28 mouse cellular contexts compared by ENCODE assay signal in the genomic region with DNA sequence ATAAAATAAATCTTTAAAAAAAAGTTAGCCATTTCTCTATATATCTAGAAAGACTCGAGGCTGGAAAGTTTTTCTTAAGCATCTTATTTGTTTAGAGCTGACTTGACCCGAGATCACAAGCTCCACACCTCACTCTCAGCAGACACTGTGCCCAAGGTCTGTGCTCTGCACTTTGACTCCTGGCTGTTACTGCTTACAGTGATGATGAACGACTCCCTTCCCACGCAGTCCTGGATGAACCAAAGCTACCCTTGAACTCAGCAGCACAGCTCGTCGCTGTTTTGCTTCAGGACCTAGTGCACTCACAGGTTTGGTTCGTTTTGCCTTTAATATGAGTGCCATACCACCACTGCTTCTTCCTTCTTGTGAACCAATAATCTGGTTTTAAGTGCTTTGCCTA. TPM values are rescaled to one million over a fixed set of nuclear protein-coding genes. Genes with fewer than 3 reads are reported as not detected.
DNase-seq lines count a peak whose midpoint lies in the region; ATAC-seq and TF ChIP-seq lines count a peak whose summit lies in the region.
"Had no signal": no experiment of that assay in that cellular context is flagged by ENCODE, and none has a peak within 500 bp of the region (broad histone marks: within the 10 kb centered on the region; RNA-seq: fewer than 3 reads in every experiment).

No protein-coding gene starts in this region.

- TF ChIP-seq POLR2A in small intestine, adult 2 months (IDR thresholded peaks at IDR 0.05; ENCODE audit: low read depth, low read length): no peak

- TF ChIP-seq CTCF in intestine, postnatal 0 days (IDR thresholded peaks at IDR 0.05; ENCODE audit: low read depth): no peak
- no peak for TF ChIP-seq CTCF in small intestine, adult 2 months (IDR thresholded peaks at IDR 0.05; ENCODE audit: extremely low read depth, insufficient read length, insufficient replicate concordance, low read depth, low read length)
- no peak for TF ChIP-seq CTCF in layer of hippocampus, adult 2 months (conservative IDR thresholded peaks at IDR 0.05)

- H3K4me3 ChIP-seq in kidney, embryonic 14.5 days (ENCODE audit: low read length): no peak overlapping the region
- H3K4me3 ChIP-seq in intestine, postnatal 0 days (ENCODE audit: low read depth, low read length): no peak overlapping the region
- H3K4me3 ChIP-seq in small intestine, adult 2 months (ENCODE audit: low read depth, low read length): no peak overlapping the region
- H3K4me3 ChIP-seq in hindbrain, embryonic 13.5 days: no peak overlapping the region
- H3K4me3 ChIP-seq in layer of hippocampus, adult 2 months: no peak overlapping the region
- H3K4me3 ChIP-seq: forebrain, embryonic 13.5 days; limb, embryonic 13.5 days; midbrain, embryonic 12.5 days had no signal

- no peak overlapping the region for H3K27ac ChIP-seq in kidney, embryonic 14.5 days (ENCODE audit: low read depth, low read length)
- H3K27ac ChIP-seq in intestine, postnatal 0 days (ENCODE audit: low read depth, low read length): 0 out of 2 replicates have a peak overlapping the region, but pooled peaks have one; percentile 52
- H3K27ac ChIP-seq in small intestine, adult 2 months (ENCODE audit: insufficient read depth, low read depth, low read length): peak overlapping the region; percentile 64
- no peak overlapping the region for H3K27ac ChIP-seq in hindbrain, embryonic 13.5 days
- no peak overlapping the region for H3K27ac ChIP-seq in layer of hippocampus, adult 2 months
- H3K27ac ChIP-seq: forebrain, embryonic 13.5 days; hindbrain, embryonic 14.5 days; limb, embryonic 13.5 days; midbrain, embryonic 12.5 days had no signal

- peak; percentile 78 for DNase-seq in kidney, adult 11 months
- DNase-seq in kidney, adult 9 months: peak; percentile 83
- DNase-seq in layer of hippocampus, adult 2 months (ENCODE audit: low spot score in 2 of 2): no peak
- DNase-seq: adrenal gland, postnatal 10 days; B cell, adult 2 months; gastrocnemius, postnatal 36 days; layer of hippocampus, adult 9-11 months; lung, adult 18-20 months; lung, postnatal 10 days; spleen, adult 18-20 months had no signal

- no peaks in the 10 kb centered on the region for H3K27me3 ChIP-seq in kidney, embryonic 14.5 days (ENCODE audit: control insufficient read depth, insufficient read depth, low read length)
- no peaks in the 10 kb centered on the region for H3K27me3 ChIP-seq in intestine, postnatal 0 days (replicated peaks; ENCODE audit: control insufficient read depth, insufficient read depth, low read length)
- H3K27me3 ChIP-seq in small intestine, adult 2 months (ENCODE audit: control insufficient read depth, insufficient read depth, low read length): no peaks in the 10 kb centered on the region
- H3K27me3 ChIP-seq in hindbrain, embryonic 13.5 days: no peaks in the 10 kb centered on the region
- H3K27me3 ChIP-seq: CH12.LX; forebrain, embryonic 13.5 days; limb, embryonic 13.5 days; midbrain, embryonic 12.5 days; Patski had no signal

- no peak overlapping the region for H3K9ac ChIP-seq in kidney, embryonic 14.5 days (ENCODE audit: low read depth, low read length)
- no peak overlapping the region for H3K9ac ChIP-seq in intestine, postnatal 0 days (ENCODE audit: low read depth, low read length)
- H3K9ac ChIP-seq in hindbrain, embryonic 13.5 days: no peak overlapping the region
- H3K9ac ChIP-seq: forebrain, embryonic 13.5 days; hindbrain, embryonic 14.5 days; limb, embryonic 13.5 days; midbrain, embryonic 12.5 days had no signal

- H3K36me3 ChIP-seq in kidney, embryonic 14.5 days (ENCODE audit: control insufficient read depth, insufficient read depth, low read length): peaks cover 36% of the 10 kb centered on the region
- peaks cover 25% of the 10 kb centered on the region for H3K36me3 ChIP-seq in intestine, postnatal 0 days (ENCODE audit: control insufficient read depth, insufficient read depth)
- peaks cover 24% of the 10 kb centered on the region for H3K36me3 ChIP-seq in small intestine, adult 2 months (ENCODE audit: control insufficient read depth, insufficient read depth, low read length)
- peaks cover 34% of the 10 kb centered on the region for H3K36me3 ChIP-seq in hindbrain, embryonic 13.5 days

- H3K9me3 ChIP-seq in kidney, embryonic 14.5 days (ENCODE audit: control insufficient read depth, low read length): no peaks in the 10 kb centered on the region
- no peaks in the 10 kb centered on the region for H3K9me3 ChIP-seq in intestine, postnatal 0 days (ENCODE audit: control insufficient read depth)
- no peaks in the 10 kb centered on the region for H3K9me3 ChIP-seq in hindbrain, embryonic 13.5 days
- H3K9me3 ChIP-seq: forebrain, embryonic 13.5 days; G1E; limb, embryonic 13.5 days; midbrain, embryonic 12.5 days had no signal

- 78% methylated on average over 7 of the region's 7 CpGs for WGBS in kidney, embryonic 14.5 days
- WGBS in intestine, postnatal 0 days: 51% methylated on average over 7 of the region's 7 CpGs
- WGBS in small intestine, adult 2 months: 56% methylated on average over 7 of the region's 7 CpGs
- 91% methylated on average over 7 of the region's 7 CpGs for WGBS in hindbrain, embryonic 13.5 days

- no peak overlapping the region for H3K4me2 ChIP-seq in kidney, embryonic 14.5 days (replicated peaks; ENCODE audit: low read depth, low read length)
- no peak overlapping the region for H3K4me2 ChIP-seq in intestine, postnatal 0 days (replicated peaks; ENCODE audit: low read depth)
- H3K4me2 ChIP-seq in hindbrain, embryonic 13.5 days: no peak overlapping the region
- H3K4me2 ChIP-seq: forebrain, embryonic 13.5 days; hindbrain, embryonic 14.5 days; limb, embryonic 13.5 days; midbrain, embryonic 12.5 days had no signal

- no peak for ATAC-seq in kidney, embryonic 14.5 days (ENCODE audit: low FRiP score, low TSS enrichment)
- ATAC-seq in intestine, postnatal 0 days: peak; percentile 77
- no peak for ATAC-seq in hindbrain, embryonic 13.5 days (ENCODE audit: low FRiP score)
- ATAC-seq: forebrain, embryonic 13.5 days; Patski had no signal

- H3K4me1 ChIP-seq in kidney, embryonic 14.5 days (ENCODE audit: control insufficient read depth, insufficient read depth, low read length): peaks cover 6% of the 10 kb centered on the region; the same call in 1 of the 2 replicates
- 0 out of 2 replicates have a peak, but pooled peaks cover 4% of the 10 kb centered on the region for H3K4me1 ChIP-seq in intestine, postnatal 0 days (replicated peaks; ENCODE audit: control insufficient read depth, insufficient read depth, low read length)
- H3K4me1 ChIP-seq in small intestine, adult 2 months (ENCODE audit: control insufficient read depth, insufficient read depth, insufficient read length, low read length): peaks cover 8% of the 10 kb centered on the region; the same call in 1 of the 2 replicates
- peaks cover 19% of the 10 kb centered on the region for H3K4me1 ChIP-seq in hindbrain, embryonic 13.5 days (replicated peaks)

RNA-seq across cellular contexts. Expression of a gene that starts 5.8 kb away (rescaled TPM):
- 29.7 and 39.0 TPM in 2 replicates for polyA plus RNA-seq in kidney, embryonic 14.5 days (2014; fragmentation: Nextera tagmentation; extraction: Ambion mirVana)
- 21.0 and 24.3 TPM in 2 replicates for polyA plus RNA-seq in intestine, postnatal 0 days (2015; fragmentation: Nextera tagmentation; extraction: Ambion mirVana)
- polyA plus RNA-seq in small intestine, adult 2 months (2012; rRNA removed): 4.1 and 10.9 TPM in 2 replicates
- 18.4 and 20.1 TPM in 2 replicates for polyA plus RNA-seq in hindbrain, embryonic 13.5 days (2015; fragmentation: Nextera tagmentation; extraction: Ambion mirVana)
- total RNA-seq in layer of hippocampus, adult 2 months (2021): 10 to 100 TPM; 17.8 to 20.4 TPM

RNA-seq across cellular contexts. Expression of a gene that starts 34.8 kb away (rescaled TPM):
- 0.31 TPM in 1 of 2 replicates, not detected in the other for polyA plus RNA-seq in kidney, embryonic 14.5 days (2014; fragmentation: Nextera tagmentation; extraction: Ambion mirVana)
- 2.7 and 4.0 TPM in 2 replicates for polyA plus RNA-seq in intestine, postnatal 0 days (2015; fragmentation: Nextera tagmentation; extraction: Ambion mirVana)
- 0.37 and 0.71 TPM in 2 replicates for polyA plus RNA-seq in small intestine, adult 2 months (2012; rRNA removed)
- not detected in 2 replicates for polyA plus RNA-seq in hindbrain, embryonic 13.5 days (2015; fragmentation: Nextera tagmentation; extraction: Ambion mirVana)
- total RNA-seq in layer of hippocampus, adult 2 months (2021): not detected
- total RNA-seq: heart, adult 8-10 months; heart, postnatal 25 days had no signal
- polyA plus RNA-seq: cerebellum, adult 2 months; embryonic facial prominence, embryonic 14.5 days; forebrain, embryonic 13.5 days; G1E; heart, embryonic 14.5 days; hindbrain, embryonic 14.5 days; intestine, embryonic 14.5 days; midbrain, embryonic 12.5 days; neural tube, embryonic 11.5 days had no signal

RNA-seq across cellular contexts. Expression of a gene that starts 43.5 kb away (rescaled TPM):
- polyA plus RNA-seq in kidney, embryonic 14.5 days (2014; fragmentation: Nextera tagmentation; extraction: Ambion mirVana): 39.1 and 54.6 TPM in 2 replicates
- polyA plus RNA-seq in intestine, postnatal 0 days (2015; fragmentation: Nextera tagmentation; extraction: Ambion mirVana): 41.2 and 46.7 TPM in 2 replicates
- 5.1 and 12.4 TPM in 2 replicates for polyA plus RNA-seq in small intestine, adult 2 months (2012; rRNA removed)
- polyA plus RNA-seq in hindbrain, embryonic 13.5 days (2015; fragmentation: Nextera tagmentation; extraction: Ambion mirVana): 65.7 and 67.5 TPM in 2 replicates
- 10 to 100 TPM; 47.1 to 58.0 TPM for total RNA-seq in layer of hippocampus, adult 2 months (2021)

Comparison
In these comparisons a context has a peak if more than half of its experiments do, and no peak if none do; other contexts are left out.
1. DNase-seq: peak in kidney, adult 11 months (single experiment) and kidney, adult 9 months (single experiment); none in layer of hippocampus, adult 2 months (0 of 2).
2. H3K27ac ChIP-seq: peak in intestine, postnatal 0 days (single experiment) and small intestine, adult 2 months (single experiment); none in kidney, embryonic 14.5 days (single experiment), hindbrain, embryonic 13.5 days (single experiment) and layer of hippocampus, adult 2 months (single experiment).